Mouse (Mus musculus) MEL (cell line): ENCODE measurements at regions not wholly inside any gene's neighbourhood (a gene's known extent, or its start where the extent isn't known, plus 50 kb on each side); places are given as distances from the start of the nearest gene placed in this dataset.

Experiments
- DNase-seq: peaks from one replicate; pipeline ENCODE4 v3.0.0; 2011; ENCODE audit warnings: low read depth, low spot score
- H3K27ac ChIP-seq: 2 replicates; pipeline ENCODE4 v1.5.1; 2012; ENCODE audit warnings: low read depth, mild to moderate bottlenecking, control low read depth, low read length, moderate library complexity; ENCODE audit not compliant: control insufficient read depth
- H3K27me3 ChIP-seq, 2 experiments: fragments of 150-350 bp in 1 of 2; sonication (generic) in 1 of 2; 2 replicates each; pipeline ENCODE4 v1.6.1; 2012; ENCODE audit warnings: low read length in 2 of 2, mild to moderate bottlenecking in 2 of 2, improper control_type of control experiment in 1 of 2, moderate library complexity in 1 of 2; ENCODE audit not compliant: insufficient read depth in 2 of 2, control insufficient read depth in 1 of 2
- H3K36me3 ChIP-seq, 2 experiments: 2 replicates each; pipeline ENCODE4 v1.6.1; 2012 to 2014; ENCODE audit warnings: low read length in 2 of 2, improper control_type of control experiment in 1 of 2, inconsistent platforms in 1 of 2, mild to moderate bottlenecking in 1 of 2; ENCODE audit not compliant: insufficient read depth in 2 of 2, control insufficient read depth in 1 of 2
- H3K4me1 ChIP-seq, 2 experiments: fragments of 150-350 bp in 1 of 2; sonication (generic) in 1 of 2; 2 replicates each; pipeline ENCODE4 v1.6.1; 2012; ENCODE audit warnings: low read length in 2 of 2, improper control_type of control experiment in 1 of 2, mild to moderate bottlenecking in 1 of 2; ENCODE audit not compliant: insufficient read depth in 2 of 2, control insufficient read depth in 1 of 2
- H3K4me3 ChIP-seq, 2 experiments: fragments of 150-350 bp in 1 of 2; sonication (generic) in 1 of 2; 2 replicates each; pipeline ENCODE4 v1.5.1; 2012; ENCODE audit warnings: low read depth in 2 of 2, low read length in 2 of 2, mild to moderate bottlenecking in 2 of 2, moderate library complexity in 2 of 2, control low read depth in 1 of 2, improper control_type of control experiment in 1 of 2; ENCODE audit not compliant: control insufficient read depth in 1 of 2, insufficient read depth in 1 of 2
- H3K79me2 ChIP-seq: 2 replicates; pipeline ENCODE4 v1.6.1; 2012; ENCODE audit warnings: mild to moderate bottlenecking, low read length, moderate library complexity; ENCODE audit not compliant: control insufficient read depth, poor library complexity, insufficient read depth
- H3K9ac ChIP-seq: 2 replicates; pipeline ENCODE4 v1.6.1; 2012; ENCODE audit warnings: low read depth, mild to moderate bottlenecking, control low read depth, low read length, moderate library complexity; ENCODE audit not compliant: control insufficient read depth, poor library complexity, severe bottlenecking
- H3K9me3 ChIP-seq: fragments of 150-350 bp; sonication (generic); replicated peaks from 2 replicates; pipeline ENCODE4 v1.6.1; 2012; ENCODE audit warnings: mild to moderate bottlenecking, low read length, improper control_type of control experiment, moderate library complexity; ENCODE audit not compliant: insufficient read depth
- CTCF ChIP-seq, 3 experiments: IDR thresholded peaks in 2 of 3; conservative IDR thresholded peaks in 1 of 3; 2 replicates each; pipeline ENCODE4 v1.5.1; 2011 to 2012; ENCODE audit warnings: low read length in 3 of 3, low read depth in 2 of 3, mild to moderate bottlenecking in 2 of 3, improper control_type of control experiment in 1 of 3, inconsistent platforms in 1 of 3, mixed read lengths in 1 of 3, moderate library complexity in 1 of 3; ENCODE audit not compliant: control insufficient read depth in 1 of 3, insufficient read depth in 1 of 3, poor library complexity in 1 of 3, severe bottlenecking in 1 of 3
- E2F4 ChIP-seq: IDR thresholded peaks from 2 replicates; pipeline ENCODE4 v1.6.1; 2011; ENCODE audit warnings: low read depth, low read length, improper control_type of control experiment, borderline replicate concordance
- ELF1 ChIP-seq: IDR thresholded peaks from 2 replicates; pipeline ENCODE4 v1.6.1; 2014; ENCODE audit warnings: low read depth, mild to moderate bottlenecking, inconsistent platforms, low read length, improper control_type of control experiment, moderate library complexity
- GABPA ChIP-seq: IDR thresholded peaks from 2 replicates; pipeline ENCODE4 v1.6.1; 2012; ENCODE audit warnings: low read depth, mild to moderate bottlenecking, inconsistent platforms, low read length, improper control_type of control experiment, moderate library complexity
- GATA1 ChIP-seq: IDR thresholded peaks from 2 replicates; pipeline ENCODE4 v1.6.1; 2011; ENCODE audit warnings: low read depth, low read length, improper control_type of control experiment
- HCFC1 ChIP-seq: IDR thresholded peaks from 2 replicates; pipeline ENCODE4 v1.6.1; 2012; ENCODE audit warnings: low read depth, mild to moderate bottlenecking, inconsistent platforms, low read length, improper control_type of control experiment, moderate library complexity
- MAFK ChIP-seq: IDR thresholded peaks from 2 replicates; pipeline ENCODE4 v1.6.1; 2011; ENCODE audit warnings: low read depth, mild to moderate bottlenecking, low read length, improper control_type of control experiment, borderline replicate concordance
- MAX ChIP-seq: IDR thresholded peaks from 2 replicates; pipeline ENCODE4 v1.6.1; 2011; ENCODE audit warnings: low read length, improper control_type of control experiment
- MXI1 ChIP-seq: IDR thresholded peaks from 2 replicates; pipeline ENCODE4 v1.6.1; 2011; ENCODE audit warnings: mild to moderate bottlenecking, low read depth, low read length, improper control_type of control experiment
- MYB ChIP-seq: IDR thresholded peaks from 2 replicates; pipeline ENCODE4 v1.6.1; 2011; ENCODE audit warnings: mild to moderate bottlenecking, low read depth, low read length, improper control_type of control experiment
- NRF1 ChIP-seq: IDR thresholded peaks from 2 replicates; pipeline ENCODE4 v1.6.1; 2014; ENCODE audit warnings: low read depth, mild to moderate bottlenecking, inconsistent platforms, low read length, improper control_type of control experiment, moderate library complexity; ENCODE audit not compliant: poor library complexity, insufficient read depth, severe bottlenecking
- POLR2A ChIP-seq, 2 experiments: IDR thresholded peaks; 2 replicates each; pipeline ENCODE4 v1.6.1; 2011 to 2012; ENCODE audit warnings: low read length in 2 of 2, mild to moderate bottlenecking in 2 of 2, control low read depth in 1 of 2, improper control_type of control experiment in 1 of 2, low read depth in 1 of 2, moderate library complexity in 1 of 2; ENCODE audit not compliant: control insufficient read depth in 1 of 2, insufficient read depth in 1 of 2, poor library complexity in 1 of 2
- RCOR1 ChIP-seq: IDR thresholded peaks from 2 replicates; pipeline ENCODE4 v1.6.1; 2012; ENCODE audit warnings: low read depth, mild to moderate bottlenecking, inconsistent platforms, low read length, improper control_type of control experiment
- UBTF ChIP-seq: IDR thresholded peaks from 2 replicates; pipeline ENCODE4 v1.6.1; 2012; ENCODE audit warnings: low read depth, mild to moderate bottlenecking, inconsistent platforms, low read length, improper control_type of control experiment, moderate library complexity, borderline replicate concordance; ENCODE audit not compliant: insufficient read depth
- USF1 ChIP-seq: IDR thresholded peaks from 2 replicates; pipeline ENCODE4 v1.6.1; 2014; ENCODE audit warnings: low read depth, mild to moderate bottlenecking, inconsistent platforms, low read length, improper control_type of control experiment, moderate library complexity
- ZC3H11A ChIP-seq: IDR thresholded peaks from 2 replicates; pipeline ENCODE4 v1.6.1; 2012; ENCODE audit warnings: low read depth, mild to moderate bottlenecking, inconsistent platforms, low read length, improper control_type of control experiment
- ZMIZ1 ChIP-seq: IDR thresholded peaks from 2 replicates; pipeline ENCODE4 v1.6.1; 2012; ENCODE audit warnings: low read depth, mild to moderate bottlenecking, inconsistent platforms, low read length, improper control_type of control experiment, moderate library complexity

GRCm38 (mm10) chr4:56015481-56015880 lies 483.2 kb upstream of the Klf4 start:
- DNase-seq: no peak
- H3K9ac ChIP-seq: no peak overlapping the region
- H3K79me2 ChIP-seq: no peaks in the 10 kb centered on the region
- TF ChIP-seq HCFC1 (no peak), ZMIZ1 (no peak), GABPA (no peak), ELF1 (no peak)
- H3K4me1 ChIP-seq: no peaks in the 10 kb centered on the region
- no peak overlapping the region for H3K4me3 ChIP-seq
- H3K27ac ChIP-seq: no peak overlapping the region
- H3K27me3 ChIP-seq: no peaks in the 10 kb centered on the region
- H3K9me3 ChIP-seq: no peaks in the 10 kb centered on the region; the same call in 1 of the 2 replicates
- no peaks in the 10 kb centered on the region for H3K36me3 ChIP-seq

GRCm38 (mm10) chr4:56008287-56008686 lies 476.0 kb upstream of the Klf4 start:
- Histone ChIP-seq H3K9me3 (no peaks in the 10 kb centered on the region), H3K79me2 (no peaks in the 10 kb centered on the region), H3K27ac (no peak overlapping the region), H3K27me3 (no peaks in the 10 kb centered on the region), H3K4me1 (no peaks in the 10 kb centered on the region), H3K9ac (no peak overlapping the region), H3K36me3 (no peaks in the 10 kb centered on the region), H3K4me3 (no peak overlapping the region)
- DNase-seq: no peak
- TF ChIP-seq MAFK (no peak), MXI1 (no peak), ELF1 (no peak), NRF1 (no peak), RCOR1 (no peak), POLR2A (IDR thresholded peaks at IDR 0.05; ENCODE audit: control insufficient read depth in 1 of 2, insufficient read depth in 1 of 2, low read depth in 1 of 2, low read length in 2 of 2, poor library complexity in 1 of 2) (no peak), ZMIZ1 (no peak), GATA1 (no peak), CTCF (IDR thresholded peaks at IDR 0.05 in 2 of 3, conservative IDR thresholded peaks at IDR 0.05 in 1 of 3; ENCODE audit: control insufficient read depth in 1 of 3, insufficient read depth in 1 of 3, low read depth in 2 of 3, low read length in 3 of 3, poor library complexity in 1 of 3, severe bottlenecking in 1 of 3) (no peak), E2F4 (no peak), UBTF (no peak), ZC3H11A (no peak), USF1 (no peak), MYB (no peak), MAX (no peak), GABPA (no peak)
